Mouse (Mus musculus): Measurements from ENCODE around the gene Olfr198.
"Not testable (repeated sequence)": the region's sequence is repeated elsewhere in the genome, so short reads cannot be mapped to it uniquely, and the experiment has no call there.

Olfr198 gene

DNA sequence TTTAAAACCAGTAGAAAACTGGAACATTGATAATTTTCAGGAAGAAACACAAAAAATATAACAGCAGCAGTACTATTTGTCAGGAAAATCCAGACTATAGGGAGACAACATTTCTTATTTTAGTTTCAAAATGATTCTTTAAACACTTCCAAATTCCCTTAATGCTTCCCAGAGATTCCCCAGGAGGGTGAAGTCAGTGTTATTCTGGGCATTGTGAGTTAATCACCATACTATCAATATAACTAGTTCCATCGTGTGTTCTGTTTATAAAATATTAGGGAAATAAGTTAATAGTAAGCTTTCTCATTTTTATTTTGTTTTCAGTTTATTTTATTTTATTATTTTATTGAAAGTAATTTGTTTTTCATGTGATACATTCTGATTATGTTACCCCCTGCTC is at the start of gene Olfr198:
TSS of gene Olfr198 (minus strand) at position 101 of the 400 bp plus-strand sequence.
- DNase-seq = not testable (repeated sequence)

DNA sequence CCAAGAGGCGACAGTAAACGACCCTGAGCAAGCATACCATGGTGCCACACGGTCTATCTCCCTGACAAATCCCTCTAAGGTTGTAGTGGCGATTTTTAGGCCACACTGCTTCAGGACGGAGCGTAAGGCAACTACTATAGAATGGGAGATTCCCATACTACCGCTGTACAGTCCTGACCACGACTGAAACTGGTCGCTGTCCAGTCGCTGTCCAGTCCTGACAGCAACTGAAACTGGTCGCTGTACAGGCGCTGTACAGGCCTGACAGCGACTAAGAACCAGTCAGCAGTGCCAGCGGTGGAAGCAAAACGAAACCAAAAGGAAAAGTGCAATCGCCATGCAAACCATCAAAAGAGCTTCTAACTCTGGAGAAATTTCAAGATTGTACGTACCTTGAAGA is 46.4 kb upstream of the Olfr198 start:
- no peak for DNase-seq

DNA sequence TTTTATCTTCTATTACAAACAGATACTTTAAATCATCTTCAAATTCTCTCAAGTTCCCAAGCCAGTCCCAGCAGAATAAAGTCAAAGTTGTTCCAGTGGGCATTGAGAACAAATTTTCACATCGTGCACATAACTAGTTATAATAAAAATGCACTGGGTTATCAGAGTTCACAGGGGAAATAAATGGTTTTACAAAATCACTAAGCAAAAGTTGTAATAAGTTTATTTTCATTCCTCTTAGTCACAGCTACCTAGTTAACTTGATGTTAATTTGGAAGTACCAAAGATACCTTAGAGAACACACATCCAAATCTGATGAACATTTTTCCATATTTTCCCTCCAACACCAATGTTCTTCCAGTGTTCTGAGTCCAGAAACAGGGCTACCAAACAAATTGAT is 16.3 kb upstream of the Olfr198 start, which contains the start of gene Olfr199:
TSS of gene Olfr199 (minus strand) at position 101 of the 400 bp plus-strand sequence.
- DNase-seq = not testable (repeated sequence)

DNA sequence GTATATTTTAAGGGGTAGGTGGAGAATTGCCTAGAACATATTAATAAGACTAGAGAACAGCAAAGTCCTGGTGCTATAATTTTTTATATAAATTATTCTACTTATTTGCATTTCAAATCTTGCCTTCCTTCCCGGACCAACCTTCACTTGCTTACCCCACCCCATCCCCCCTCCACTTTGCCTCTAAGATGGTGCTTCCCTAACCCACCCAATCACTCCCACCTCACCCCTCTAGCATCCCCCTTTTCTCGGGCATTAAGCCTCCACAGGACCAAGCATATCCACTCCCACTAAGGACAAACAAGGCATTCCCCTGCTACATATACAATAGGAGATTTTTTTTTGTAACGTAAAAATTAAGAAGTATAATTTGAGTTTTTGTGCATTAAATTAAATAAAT is 14.5 kb upstream of the Olfr198 start:
- DNase-seq = not testable (repeated sequence)

DNA sequence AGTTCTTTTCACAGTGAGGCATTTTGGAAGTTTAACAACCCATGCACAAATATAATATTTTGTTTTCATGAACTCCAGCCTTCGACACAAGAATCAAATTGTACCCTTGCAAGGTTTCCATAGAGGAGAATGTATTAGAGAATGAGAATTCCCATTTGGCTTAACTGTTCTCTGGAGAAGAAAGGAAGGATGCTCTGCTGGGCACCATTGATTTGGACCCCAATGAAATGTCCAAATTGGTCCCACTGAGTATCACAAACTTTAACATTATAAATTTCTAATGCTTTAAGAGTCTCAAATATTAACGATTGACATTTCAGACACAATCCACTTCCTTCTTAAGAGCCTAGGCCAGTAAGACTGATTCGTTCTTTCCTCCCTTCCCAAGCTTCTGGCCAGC is 33.0 kb downstream of the Olfr198 start, which contains the start of gene Olfr196:
TSS of gene Olfr196 (minus strand) at position 101 of the 400 bp plus-strand sequence.
- no peak for DNase-seq

DNA sequence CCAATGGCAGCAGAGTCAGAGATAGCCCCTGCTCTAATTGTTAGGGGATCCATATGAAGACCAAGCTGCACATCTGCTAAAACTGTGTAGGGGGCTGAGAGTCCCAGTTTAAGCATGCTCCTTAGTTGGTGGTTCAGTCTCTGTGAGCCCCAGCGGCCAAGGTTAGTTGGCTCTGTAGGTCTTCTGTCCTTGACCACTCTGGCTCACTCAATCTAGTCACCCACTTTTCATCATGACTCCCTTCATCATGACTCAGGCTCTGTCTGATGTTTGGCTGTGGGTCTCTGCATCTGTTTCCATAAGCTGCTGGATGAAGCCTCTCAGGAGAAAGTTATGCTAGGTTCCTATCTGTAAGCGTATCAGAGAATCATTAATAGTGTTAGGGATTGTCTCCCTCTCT is 51.3 kb downstream of the Olfr198 start:
- no peak for DNase-seq
